Mouse (Mus musculus): ENCODE measurements around the gene Klhl20. TPM values are rescaled to one million over a fixed set of nuclear protein-coding genes. Genes with fewer than 3 reads are reported as not detected.
"Not testable (repeated sequence)": the region's sequence is repeated elsewhere in the genome, so short reads cannot be mapped to it uniquely, and the experiment has no call there.

Gene Klhl20
- polyA plus RNA-seq (2015; fragmentation: Nextera tagmentation; extraction: Ambion mirVana): 18.7 and 20.6 TPM in 2 replicates

GRCm38 (mm10) chr1:161130726-161131664 is at the start of gene Klhl20:
TSS of gene Klhl20 (minus strand) at chr1:161131511.
- H3K36me3 ChIP-seq: no peaks in the 10 kb centered on the region
- WGBS: 2% methylated on average over 41 of the region's 41 CpGs
- H3K27ac ChIP-seq (replicated peaks): peak within 1 kb of the TSS; percentile 83
- H3K4me2 ChIP-seq: peak within 1 kb of the TSS; percentile 67
- peak within 1 kb of the TSS; percentile 93 for H3K9ac ChIP-seq (replicated peaks)
- no peaks in the 10 kb centered on the region for H3K9me3 ChIP-seq (replicated peaks)
- peak; percentile 97 for ATAC-seq (ENCODE audit: low FRiP score)
- peaks cover 23% of the 10 kb centered on the region for H3K4me1 ChIP-seq
- no peaks in the 10 kb centered on the region; the same call in 1 of the 2 replicates for H3K27me3 ChIP-seq (replicated peaks)
- H3K4me3 ChIP-seq (replicated peaks): peak within 1 kb of the TSS; percentile 89

DNA sequence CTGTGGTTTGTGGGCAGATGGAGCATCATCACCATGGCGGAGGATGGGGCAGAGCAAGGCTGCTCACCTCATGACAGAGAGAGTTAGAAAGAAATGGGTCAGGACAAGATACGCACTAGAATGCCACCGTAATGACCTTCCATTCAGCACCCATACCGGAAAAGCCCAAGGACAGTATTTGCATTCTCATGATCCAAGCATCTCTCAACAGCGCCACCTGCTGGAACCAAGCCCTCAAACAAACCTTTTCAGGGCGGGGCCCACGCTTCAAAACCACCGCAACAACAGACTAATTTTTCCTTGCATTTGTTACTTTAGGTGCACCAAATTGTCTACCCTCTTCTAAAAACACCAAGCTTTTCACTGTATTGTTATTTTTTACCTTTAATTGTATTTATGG is 49.4 kb upstream of the Klhl20 start:
- no peaks in the 10 kb centered on the region for H3K4me1 ChIP-seq
- WGBS: 56% methylated on average over 8 of the region's 8 CpGs
- ATAC-seq (ENCODE audit: low FRiP score): no peak

DNA sequence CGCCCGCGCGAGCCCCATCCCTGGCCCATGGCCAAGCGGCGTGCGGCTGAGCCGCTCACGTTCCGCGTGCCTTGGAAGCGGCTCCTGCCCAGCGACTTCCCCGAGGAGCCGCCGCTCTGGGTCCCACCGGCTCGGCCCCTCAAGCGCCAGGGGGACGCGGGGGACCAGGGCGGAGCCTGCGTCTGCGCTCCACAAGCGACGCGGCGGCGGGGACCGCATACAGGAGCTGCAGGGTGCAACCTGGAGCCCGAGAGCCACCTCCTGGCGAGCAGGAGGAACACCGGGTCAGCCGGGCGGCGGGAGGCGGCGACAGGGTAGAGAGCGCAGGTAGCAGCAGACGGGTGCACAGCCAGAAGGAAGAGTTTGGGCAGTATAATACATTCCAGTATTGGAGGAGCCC is 39.3 kb upstream of the Klhl20 start:
- Histone ChIP-seq H3K4me3 (replicated peaks) (peak overlapping the region; percentile 58), H3K9ac (replicated peaks) (peak overlapping the region; percentile 66), H3K36me3 (no peaks in the 10 kb centered on the region), H3K9me3 (replicated peaks) (no peaks in the 10 kb centered on the region), H3K27ac (replicated peaks) (no peak overlapping the region), H3K27me3 (replicated peaks) (peaks cover 27% of the 10 kb centered on the region), H3K4me2 (peak overlapping the region; percentile 90), H3K4me1 (peaks cover 5% of the 10 kb centered on the region)
- ATAC-seq (ENCODE audit: low FRiP score): peak; percentile 95
- 2% methylated on average over 40 of the region's 40 CpGs for WGBS

More for the DNA sequence above, 49.4 kb upstream of the Klhl20 start:
- H3K4me3 ChIP-seq (replicated peaks): no peak overlapping the region
- H3K9me3 ChIP-seq (replicated peaks): no peaks in the 10 kb centered on the region
- no peaks in the 10 kb centered on the region for H3K36me3 ChIP-seq
- H3K27ac ChIP-seq (replicated peaks): no peak overlapping the region
- H3K9ac ChIP-seq (replicated peaks): no peak overlapping the region
- H3K4me2 ChIP-seq: no peak overlapping the region
- H3K27me3 ChIP-seq (replicated peaks): no peaks in the 10 kb centered on the region

DNA sequence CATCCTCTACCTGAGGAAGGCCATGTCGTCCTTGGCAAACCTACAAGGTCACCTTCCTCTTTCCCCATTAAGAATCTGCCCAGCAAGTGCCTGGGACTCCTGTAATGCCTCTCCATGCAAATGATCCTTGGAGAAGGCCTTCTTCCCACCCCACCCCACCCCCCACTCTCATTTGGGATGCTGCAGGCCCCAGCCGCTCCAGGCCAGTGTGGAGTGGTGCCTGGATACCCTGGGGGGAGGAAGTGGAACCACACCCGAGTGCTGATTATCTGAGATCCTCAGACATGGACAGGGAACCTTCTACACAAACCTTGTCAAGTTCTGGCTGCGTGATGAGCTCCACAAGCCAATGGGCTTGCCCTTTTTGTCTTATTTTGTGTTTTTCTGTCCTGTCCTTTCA is 29.0 kb upstream of the Klhl20 start:
- no peak overlapping the region for H3K4me3 ChIP-seq (replicated peaks)
- ATAC-seq (ENCODE audit: low FRiP score): no peak
- H3K36me3 ChIP-seq: peaks cover 4% of the 10 kb centered on the region; the same call in 1 of the 2 replicates
- no peak overlapping the region for H3K27ac ChIP-seq (replicated peaks)
- no peaks in the 10 kb centered on the region for H3K9me3 ChIP-seq (replicated peaks)
- H3K4me2 ChIP-seq: no peak overlapping the region
- WGBS: 70% methylated on average over 4 of the region's 4 CpGs
- no peaks in the 10 kb centered on the region for H3K4me1 ChIP-seq
- H3K9ac ChIP-seq (replicated peaks): no peak overlapping the region
- H3K27me3 ChIP-seq (replicated peaks): no peaks in the 10 kb centered on the region

DNA sequence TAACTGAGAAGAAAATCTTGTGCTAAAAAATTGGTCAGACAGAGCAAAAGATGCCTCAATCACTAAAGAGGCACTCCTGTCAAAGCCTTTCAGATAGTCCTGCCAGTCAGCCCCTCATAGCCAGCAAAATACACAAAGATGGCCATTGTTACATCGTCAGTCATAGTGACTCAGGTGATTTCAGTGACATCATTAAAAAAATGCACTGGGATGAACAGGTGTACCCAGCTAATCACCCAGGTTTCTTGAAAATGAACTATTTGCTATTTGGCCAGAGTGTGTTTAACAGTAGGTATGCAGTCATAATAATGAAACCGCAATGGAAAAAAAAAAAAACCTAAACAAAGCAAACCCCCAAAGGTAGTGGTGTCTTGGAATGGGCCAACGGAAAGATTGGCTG is 27.9 kb upstream of the Klhl20 start, which contains the start of gene Tex50:
Gene Tex50, minus strand, starts transcription at position 101 of the 400 bp plus-strand sequence.
- no peaks in the 10 kb centered on the region for H3K27me3 ChIP-seq (replicated peaks)
- H3K4me2 ChIP-seq: no peak within 1 kb of the TSS
- H3K27ac ChIP-seq (replicated peaks): no peak within 1 kb of the TSS
- H3K9ac ChIP-seq (replicated peaks): no peak within 1 kb of the TSS
- ATAC-seq (ENCODE audit: low FRiP score): no peak
- H3K4me3 ChIP-seq (replicated peaks): no peak within 1 kb of the TSS
- no peaks in the 10 kb centered on the region for H3K9me3 ChIP-seq (replicated peaks)
- no peaks in the 10 kb centered on the region for H3K4me1 ChIP-seq
- WGBS: 89% methylated on average over 3 of the region's 3 CpGs
- peaks cover 4% of the 10 kb centered on the region; the same call in 1 of the 2 replicates for H3K36me3 ChIP-seq

- WGBS: 90% methylated on average over 10 of the region's 10 CpGs
Observed at GRCm38 (mm10) chr1:161156546-161156945, 25.2 kb upstream of the Klhl20 start.

GRCm38 (mm10) chr1:161151098-161151497 is 19.8 kb upstream of the Klhl20 start:
- ATAC-seq (ENCODE audit: low FRiP score): no peak
- 75% methylated on average over 6 of the region's 6 CpGs for WGBS

More at GRCm38 (mm10) chr1:161156546-161156945, 25.2 kb upstream of the Klhl20 start:
- Histone ChIP-seq H3K27ac (replicated peaks) (no peak overlapping the region), H3K9me3 (replicated peaks) (no peaks in the 10 kb centered on the region), H3K4me1 (no peaks in the 10 kb centered on the region), H3K4me3 (replicated peaks) (no peak overlapping the region), H3K36me3 (no peaks in the 10 kb centered on the region), H3K4me2 (no peak overlapping the region), H3K27me3 (replicated peaks) (no peaks in the 10 kb centered on the region), H3K9ac (replicated peaks) (no peak overlapping the region)
- ATAC-seq (ENCODE audit: low FRiP score): no peak

DNA sequence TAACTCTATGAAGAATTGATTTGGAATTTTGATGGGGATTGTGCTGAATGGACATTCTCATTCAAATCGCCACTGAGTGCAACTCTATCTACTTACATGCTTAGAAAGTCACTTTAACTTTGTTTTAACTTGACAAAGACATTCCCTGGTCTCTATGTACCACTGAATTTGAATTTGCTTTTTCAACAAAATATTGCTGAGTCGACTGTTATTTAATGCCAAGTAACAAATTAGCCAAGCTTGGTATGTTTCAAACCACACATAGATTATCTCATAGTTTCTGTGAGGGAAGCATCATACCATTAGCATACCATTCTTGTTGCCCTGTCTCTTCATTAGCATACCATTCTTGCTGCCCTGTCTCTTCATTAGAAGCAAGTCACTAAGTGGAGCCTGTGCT is 16.6 kb upstream of the Klhl20 start:
- Histone ChIP-seq H3K4me2 (no peak overlapping the region), H3K9ac (replicated peaks) (no peak overlapping the region), H3K27me3 (replicated peaks) (no peaks in the 10 kb centered on the region), H3K4me3 (replicated peaks) (no peak overlapping the region), H3K27ac (replicated peaks) (no peak overlapping the region), H3K36me3 (no peaks in the 10 kb centered on the region), H3K4me1 (peaks cover under 1% of the 10 kb centered on the region; the same call in 1 of the 2 replicates), H3K9me3 (replicated peaks) (no peaks in the 10 kb centered on the region)
- WGBS: 81% methylated on average over 2 of the region's 2 CpGs
- no peak for ATAC-seq (ENCODE audit: low FRiP score)

More at GRCm38 (mm10) chr1:161151098-161151497, 19.8 kb upstream of the Klhl20 start:
- Histone ChIP-seq H3K4me2 (no peak overlapping the region), H3K4me3 (replicated peaks) (no peak overlapping the region), H3K4me1 (no peaks in the 10 kb centered on the region), H3K36me3 (no peaks in the 10 kb centered on the region), H3K9me3 (replicated peaks) (no peaks in the 10 kb centered on the region), H3K27me3 (replicated peaks) (no peaks in the 10 kb centered on the region), H3K27ac (replicated peaks) (no peak overlapping the region), H3K9ac (replicated peaks) (no peak overlapping the region)

DNA sequence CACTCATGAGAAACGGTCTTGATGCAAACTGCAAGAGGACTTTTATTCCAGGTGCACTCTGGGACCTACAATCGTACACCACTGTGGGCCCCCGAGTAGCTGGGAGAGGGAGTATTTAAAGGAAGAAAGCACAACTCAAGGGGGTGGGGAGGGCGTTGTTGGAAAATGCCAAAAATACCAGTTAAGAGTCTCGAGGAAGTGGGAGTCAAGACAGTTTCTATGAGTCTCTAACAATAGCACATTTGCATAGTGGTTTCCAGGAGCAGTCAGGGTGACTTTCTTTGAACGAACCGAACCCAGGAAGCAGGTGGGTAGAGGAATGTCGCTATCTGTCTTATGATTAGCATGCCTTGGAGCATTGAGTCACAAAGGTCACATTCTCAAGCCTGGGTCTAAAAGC is 14.3 kb upstream of the Klhl20 start:
- H3K4me3 ChIP-seq (replicated peaks); H3K4me2 ChIP-seq; H3K4me1 ChIP-seq; H3K36me3 ChIP-seq; H3K27me3 ChIP-seq (replicated peaks); H3K9me3 ChIP-seq (replicated peaks); H3K9ac ChIP-seq (replicated peaks); H3K27ac ChIP-seq (replicated peaks); ATAC-seq (ENCODE audit: low FRiP score): not testable (repeated sequence)
- WGBS: 88% methylated on average over 8 of the region's 8 CpGs

DNA sequence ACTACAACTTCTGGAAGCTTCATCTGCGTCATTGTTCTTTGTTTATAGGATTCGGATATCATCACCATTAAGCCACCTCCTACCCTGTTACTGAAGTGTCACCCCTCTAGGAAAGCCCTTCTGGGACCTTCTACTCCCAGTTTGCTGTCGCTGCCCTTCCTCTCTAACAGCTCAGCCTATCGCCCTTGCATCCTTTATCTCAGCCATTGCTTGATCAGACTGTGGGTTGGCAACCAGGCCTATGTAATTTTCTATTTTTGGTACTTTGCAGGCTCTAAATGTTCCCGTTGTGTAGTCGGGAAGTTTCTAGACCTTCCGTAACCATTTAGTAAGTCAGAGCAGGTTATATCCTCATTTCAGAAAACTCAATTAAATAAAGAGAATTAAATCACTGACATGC is 11.9 kb upstream of the Klhl20 start:
- no peak overlapping the region for H3K27ac ChIP-seq (replicated peaks)

DNA sequence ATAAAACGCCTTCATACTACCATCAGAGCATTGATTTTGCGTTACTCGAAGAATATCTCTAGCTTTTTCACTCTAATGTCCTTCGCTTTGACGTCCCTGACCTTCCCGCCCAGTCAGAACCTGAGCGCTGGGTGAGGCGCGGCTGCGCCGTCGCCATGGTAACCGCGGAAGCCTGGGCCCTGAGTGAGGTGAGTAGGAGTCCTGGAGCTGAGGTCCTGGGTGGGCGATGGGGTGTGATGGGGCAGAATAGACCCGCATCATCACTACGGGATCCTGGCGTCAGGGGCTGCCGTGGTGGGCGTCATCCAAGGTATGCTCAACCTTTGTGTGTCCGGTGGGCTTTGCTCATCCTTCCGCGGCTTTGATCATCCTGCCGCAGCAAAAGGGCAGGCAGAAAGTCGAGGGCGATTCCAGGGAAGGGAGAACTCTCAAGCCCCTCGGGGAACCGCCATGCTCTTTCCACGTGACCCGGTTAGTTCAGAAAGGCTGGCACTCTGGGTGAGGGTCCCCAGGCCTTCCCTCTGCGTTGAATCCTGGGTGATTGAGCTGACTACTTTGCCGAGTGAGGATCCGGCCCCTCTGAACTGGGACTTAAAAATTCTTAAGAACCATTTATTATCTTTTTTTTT is 11.3 kb upstream of the Klhl20 start, which contains the start of gene Ankrd45:
Gene Ankrd45, plus strand, starts transcription at position 161 of the 629 bp plus-strand sequence.
- peak within 1 kb of the TSS; percentile 33; the same call in 1 of the 2 replicates for H3K27ac ChIP-seq (replicated peaks)
- H3K9me3 ChIP-seq (replicated peaks): no peaks in the 10 kb centered on the region
- ATAC-seq (ENCODE audit: low FRiP score): peak; percentile 96
- peak within 1 kb of the TSS; percentile 87 for H3K4me2 ChIP-seq
- 3% methylated on average over 31 of the region's 33 CpGs for WGBS
- no peaks in the 10 kb centered on the region for H3K36me3 ChIP-seq
- peaks cover 7% of the 10 kb centered on the region; the same call in 1 of the 2 replicates for H3K4me1 ChIP-seq
- H3K9ac ChIP-seq (replicated peaks): peak within 1 kb of the TSS; percentile 66
- no peaks in the 10 kb centered on the region for H3K27me3 ChIP-seq (replicated peaks)
- peak within 1 kb of the TSS; percentile 56 for H3K4me3 ChIP-seq (replicated peaks)

More for the DNA sequence above, 11.9 kb upstream of the Klhl20 start:
- Histone ChIP-seq H3K4me2 (peak overlapping the region; percentile 87), H3K9me3 (replicated peaks) (no peaks in the 10 kb centered on the region), H3K4me3 (replicated peaks) (peak overlapping the region; percentile 56), H3K4me1 (peaks cover 7% of the 10 kb centered on the region; the same call in 1 of the 2 replicates), H3K36me3 (no peaks in the 10 kb centered on the region), H3K9ac (replicated peaks) (no peak overlapping the region), H3K27me3 (replicated peaks) (no peaks in the 10 kb centered on the region)
- no peak for ATAC-seq (ENCODE audit: low FRiP score)
- WGBS: 84% methylated on average over 7 of the region's 7 CpGs
